Mouse (Mus musculus) gastrocnemius, postnatal 4 days (tissue): Measurements from ENCODE around the gene Farsb. TPM values are rescaled to one million over a fixed set of nuclear protein-coding genes. Genes with fewer than 3 reads are reported as not detected.
"Not testable (repeated sequence)": the region's sequence is repeated elsewhere in the genome, so short reads cannot be mapped to it uniquely, and the experiment has no call there.

ENCODE experiments used
- DNase-seq, 2 experiments: peaks; one replicate each; pipeline ENCODE4 v3.0.0; 2021 to 2022; ENCODE audit warnings: low spot score in 2 of 2, mixed read lengths in 2 of 2
- long read RNA-seq, 2 experiments: library from polyadenylated mRNA; stranded (forward); transcript quantifications; one replicate each; pipeline ENCODE4 v2.0.0; 2021
- total RNA-seq, 2 experiments: library from RNA; stranded (reverse); gene quantifications; 2 replicates each; pipeline ENCODE4 v1.2.3; 2021

The Farsb gene
- total RNA-seq: 10 to 100 TPM; 44.8 to 45.6 TPM
- long read RNA-seq, experiment 1, transcript Farsb-201 (17 exons, 1,951 nt): major isoform, 30 of 52 reads
- long read RNA-seq, experiment 1, partial matches to known transcripts: 1 of 52 reads
- long read RNA-seq, experiment 1, other reads (novel, unspliced or antisense): 20 of 52 reads
- long read RNA-seq, experiment 2, transcript Farsb-201 (17 exons, 1,951 nt): major isoform, 35 of 66 reads
- long read RNA-seq, experiment 2, partial matches to known transcripts: 5 of 66 reads
- long read RNA-seq, experiment 2, other reads (novel, unspliced or antisense): 24 of 66 reads

DNA sequence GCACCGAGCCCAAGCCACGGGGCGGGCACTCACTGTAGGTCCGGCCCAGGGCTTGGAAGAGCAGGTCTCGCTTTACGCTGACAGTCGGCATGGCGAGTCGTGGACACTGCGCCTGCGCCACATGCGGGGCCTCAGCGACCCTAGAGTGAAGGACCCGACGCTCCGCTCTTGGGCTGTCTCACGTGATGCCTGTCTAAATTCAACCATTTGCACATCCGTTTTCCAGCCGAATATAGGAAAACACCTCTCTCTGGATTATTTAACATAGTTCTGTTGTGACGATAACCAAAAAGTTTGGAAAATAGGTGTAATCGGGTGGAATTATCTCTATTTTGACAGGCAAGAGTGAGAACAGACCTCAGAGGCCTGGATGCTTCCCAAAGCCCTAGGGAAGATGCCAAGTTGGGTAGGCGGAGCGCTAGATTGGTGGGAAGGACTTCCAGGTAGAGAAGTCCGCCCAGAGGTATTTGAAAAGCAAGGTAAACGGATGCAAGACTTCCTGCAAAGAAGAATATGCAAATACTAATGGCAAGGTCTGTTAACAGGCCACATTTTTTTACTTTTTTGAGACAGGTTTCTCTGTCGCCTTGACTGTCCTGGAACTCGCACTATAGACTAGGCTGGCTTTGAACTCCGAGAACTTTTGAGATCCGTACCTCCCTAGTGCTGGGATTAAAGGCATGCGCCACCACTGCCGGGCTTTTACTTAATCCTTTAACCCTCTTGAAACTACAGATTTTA, at the start of gene Farsb:
TSS of gene Farsb (minus strand) at position 146 of the 741 bp plus-strand sequence.
- DNase-seq: peak; percentile 89 to 91

DNA sequence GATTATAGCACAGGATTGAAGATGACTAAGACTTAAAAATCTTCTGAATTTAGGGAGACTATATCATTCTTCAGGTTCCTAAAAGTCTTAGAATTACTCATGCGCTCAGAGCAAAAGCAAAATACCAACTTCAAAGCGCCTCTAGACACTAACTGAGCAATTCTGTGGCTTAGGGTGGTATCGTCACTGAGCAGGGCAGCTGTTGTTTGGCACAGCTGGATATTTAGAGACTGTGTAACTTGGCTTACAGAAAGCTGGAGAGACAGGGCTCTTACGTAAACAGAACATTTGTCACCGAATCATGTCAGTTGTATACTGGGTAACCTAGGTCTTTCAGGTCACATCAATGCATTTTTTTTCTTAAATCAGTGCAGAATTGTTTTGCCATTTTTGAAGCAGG, 49.7 kb upstream of the Farsb start:
- DNase-seq: no peak

DNA sequence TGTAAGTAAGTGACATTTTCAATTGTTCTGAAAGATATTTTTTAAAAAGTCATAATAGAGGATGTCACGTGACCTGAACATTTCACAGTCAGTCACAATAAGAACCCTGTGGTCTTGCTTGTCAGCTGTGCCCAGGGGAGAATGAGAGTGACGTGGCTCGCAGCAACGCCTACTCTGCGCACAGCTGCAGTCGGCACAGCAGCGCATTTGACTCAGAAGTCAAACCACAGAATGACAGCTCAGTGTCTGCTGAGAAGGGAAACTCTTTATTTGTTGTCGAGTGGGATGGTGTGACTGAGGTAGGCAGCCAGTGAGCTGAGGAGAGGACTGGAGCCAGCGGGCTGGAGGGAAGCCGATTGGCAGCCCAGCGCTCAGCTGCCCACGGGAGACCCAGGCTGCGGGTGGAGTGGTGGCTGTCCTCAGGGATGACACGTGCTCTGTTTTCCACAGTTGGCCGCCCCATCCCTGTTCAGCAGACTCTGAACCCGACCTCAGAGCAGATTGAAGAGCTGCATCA, 48.9 kb upstream of the Farsb start:
- peak; percentile 44 to 65 for DNase-seq

DNA sequence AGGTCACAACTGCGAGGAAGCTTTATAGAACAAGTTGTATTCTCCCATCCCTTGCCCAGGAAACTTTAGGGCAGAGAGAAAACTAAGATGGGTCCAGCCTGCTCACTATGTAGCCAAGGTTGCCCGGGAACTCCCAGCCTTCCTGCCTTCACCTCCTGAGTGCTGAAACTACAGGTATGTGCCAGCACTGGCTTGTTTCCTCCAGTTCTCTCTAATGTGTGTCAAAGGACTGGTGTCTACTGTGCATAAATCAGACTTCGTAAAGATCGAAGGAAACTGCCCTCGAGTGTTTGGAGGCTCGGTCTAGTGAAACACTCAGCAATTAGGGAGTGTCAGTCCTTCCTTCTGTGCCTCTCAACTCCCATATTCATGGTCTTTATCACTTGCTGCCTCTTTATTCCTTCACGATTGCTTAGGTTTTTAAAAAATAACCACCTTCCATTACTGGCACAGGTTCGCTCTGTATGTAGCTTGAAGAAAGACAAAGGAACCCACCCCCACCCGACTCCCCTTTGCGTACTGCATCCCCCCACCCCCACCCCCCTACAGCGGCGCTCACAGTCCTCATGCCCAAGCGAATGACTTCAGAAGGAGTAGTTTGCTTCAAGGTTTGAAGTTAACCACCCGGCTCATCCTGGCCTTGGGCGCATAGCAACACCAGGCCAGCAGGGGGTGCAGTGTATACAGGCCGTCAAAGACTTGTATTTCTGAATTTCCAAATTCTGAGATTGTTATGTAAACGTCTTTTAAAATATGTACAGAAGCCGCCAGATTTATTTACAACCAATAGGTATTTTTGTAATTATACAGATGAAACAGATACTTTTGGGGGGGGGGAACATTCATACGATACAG, 47.8 kb upstream of the Farsb start:
- DNase-seq: peak; percentile 61 to 81

DNA sequence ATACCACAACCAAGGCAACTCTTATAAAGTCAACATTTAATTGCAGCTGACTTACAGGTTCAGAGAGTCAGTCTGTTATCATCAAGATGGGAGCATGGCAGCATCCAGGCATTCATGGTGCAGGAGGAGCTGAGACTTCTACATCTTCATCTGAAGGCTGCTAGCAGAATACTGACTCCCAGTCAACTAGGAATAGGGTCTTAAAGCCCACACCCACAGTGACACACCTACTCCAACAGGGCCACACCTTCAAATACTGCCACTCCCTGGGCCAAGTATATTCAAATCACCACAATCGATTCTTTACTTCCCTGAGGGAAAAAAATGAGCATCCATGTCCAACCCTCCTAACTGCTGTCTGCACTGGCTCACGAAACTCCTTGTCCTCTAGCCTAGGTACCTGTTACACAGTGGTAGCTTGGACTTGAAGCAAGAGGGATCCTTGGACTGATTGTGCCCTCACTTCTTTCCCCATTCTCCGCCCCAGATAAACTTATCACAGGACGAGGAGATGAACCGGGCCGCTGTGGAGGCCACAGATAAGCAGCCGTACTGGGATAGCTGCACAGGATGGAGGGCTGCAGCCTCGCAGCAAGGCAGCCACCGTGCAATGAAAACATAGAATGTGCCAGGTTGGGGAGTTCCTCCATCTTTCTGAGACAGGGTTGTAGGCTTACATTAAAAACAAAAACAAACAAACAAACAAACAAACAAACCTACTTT, 45.9 kb upstream of the Farsb start:
- DNase-seq: no peak

DNA sequence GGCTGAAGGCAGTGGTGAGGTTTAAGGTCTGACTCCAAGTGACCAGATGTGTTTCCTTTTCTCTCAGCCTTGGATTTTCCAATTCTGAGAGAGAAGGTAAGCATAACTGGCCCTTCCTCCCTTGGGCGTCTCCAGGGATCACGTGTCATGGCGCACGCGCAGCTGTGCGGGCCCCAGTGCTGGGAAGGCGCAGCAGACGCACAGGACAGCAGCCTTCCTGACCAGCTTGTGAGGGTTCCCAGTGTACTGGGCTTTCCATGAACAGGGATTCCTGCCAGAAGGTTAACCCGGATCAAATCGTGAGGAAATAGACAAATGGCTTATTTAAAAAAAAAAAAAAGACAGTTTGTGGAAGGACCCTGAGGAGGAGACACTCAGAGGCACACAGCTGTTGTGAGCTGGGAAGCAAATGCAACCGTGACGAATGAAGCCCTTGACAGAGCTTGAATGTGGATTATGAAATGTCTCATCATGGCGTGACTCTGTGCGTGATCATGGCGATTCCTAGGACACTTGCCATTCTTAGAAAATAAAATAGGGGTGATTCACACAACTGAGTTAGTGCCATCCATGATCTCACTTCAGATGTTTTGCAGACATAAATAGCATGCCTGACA, 43.6 kb upstream of the Farsb start:
- DNase-seq: peak; percentile 24 to 66

DNA sequence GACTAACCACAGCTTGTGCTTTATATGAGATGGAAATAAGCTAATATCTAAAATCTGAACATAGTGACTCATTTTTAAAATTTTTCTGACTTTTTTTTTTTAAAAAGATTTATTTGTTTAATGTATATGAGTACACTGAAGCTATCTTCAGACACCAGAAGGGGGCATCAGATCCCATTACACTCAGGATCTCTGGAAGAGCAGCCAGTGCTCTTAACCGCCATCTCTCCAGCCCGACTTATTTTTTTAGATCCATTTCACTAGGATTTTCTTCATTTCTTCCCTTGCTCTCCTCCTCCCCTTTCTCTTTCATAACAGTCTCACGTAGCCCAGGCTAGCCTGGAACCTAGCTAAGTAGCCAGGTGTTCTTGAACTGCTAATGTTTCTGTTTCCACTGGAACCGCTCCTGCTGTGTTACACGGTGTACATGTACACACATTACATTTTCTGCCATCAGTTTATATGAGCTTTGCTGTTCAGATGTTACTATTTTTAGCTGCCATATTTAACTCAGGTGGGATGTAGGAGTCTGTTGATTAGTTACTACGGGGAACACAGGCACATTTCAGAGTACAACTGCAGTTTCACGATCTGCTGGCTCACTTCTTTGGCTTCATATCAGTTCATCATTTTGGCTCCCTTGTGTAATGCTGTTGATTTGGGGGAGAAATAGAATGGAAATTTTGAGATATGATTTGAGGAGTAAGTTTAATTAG, 42.0 kb upstream of the Farsb start:
- no peak for DNase-seq

DNA sequence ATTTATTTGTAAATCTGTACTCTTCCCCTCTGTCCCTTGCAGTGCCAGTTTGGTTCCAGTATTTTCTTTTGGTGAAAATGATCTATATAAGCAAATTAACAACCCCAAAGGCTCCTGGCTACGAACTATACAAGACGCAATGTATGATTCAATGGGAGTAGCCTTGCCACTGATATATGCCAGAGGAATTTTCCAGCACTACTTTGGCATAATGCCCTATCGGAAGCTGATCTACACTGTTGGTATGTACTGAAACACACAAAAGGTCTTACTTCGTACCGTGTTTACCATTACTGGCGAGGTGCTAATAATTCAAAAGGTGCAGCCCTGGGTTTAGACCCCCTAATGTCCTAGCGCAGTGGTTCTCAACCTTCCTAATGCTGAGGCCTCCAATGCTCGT, 40.3 kb upstream of the Farsb start:
- DNase-seq: no peak

DNA sequence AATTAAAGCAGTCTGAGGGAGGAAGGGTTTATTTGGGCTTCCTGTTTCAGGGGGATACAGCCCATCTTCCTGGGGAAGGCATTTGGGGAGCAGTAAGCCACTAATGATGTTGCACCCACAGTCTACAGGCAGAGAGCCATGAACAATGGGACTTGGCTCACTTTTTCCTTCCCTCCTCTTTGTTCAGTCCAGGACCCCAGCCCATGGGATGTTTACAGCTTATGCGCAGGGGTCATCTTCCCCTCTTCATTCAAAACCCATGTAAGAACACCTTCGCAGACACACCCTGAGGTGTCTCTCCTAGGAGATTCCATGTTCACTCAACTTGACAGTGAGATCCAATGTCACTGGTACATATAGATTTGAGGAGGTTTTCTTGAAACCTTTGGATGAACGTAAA, 39.7 kb upstream of the Farsb start:
- no peak for DNase-seq

DNA sequence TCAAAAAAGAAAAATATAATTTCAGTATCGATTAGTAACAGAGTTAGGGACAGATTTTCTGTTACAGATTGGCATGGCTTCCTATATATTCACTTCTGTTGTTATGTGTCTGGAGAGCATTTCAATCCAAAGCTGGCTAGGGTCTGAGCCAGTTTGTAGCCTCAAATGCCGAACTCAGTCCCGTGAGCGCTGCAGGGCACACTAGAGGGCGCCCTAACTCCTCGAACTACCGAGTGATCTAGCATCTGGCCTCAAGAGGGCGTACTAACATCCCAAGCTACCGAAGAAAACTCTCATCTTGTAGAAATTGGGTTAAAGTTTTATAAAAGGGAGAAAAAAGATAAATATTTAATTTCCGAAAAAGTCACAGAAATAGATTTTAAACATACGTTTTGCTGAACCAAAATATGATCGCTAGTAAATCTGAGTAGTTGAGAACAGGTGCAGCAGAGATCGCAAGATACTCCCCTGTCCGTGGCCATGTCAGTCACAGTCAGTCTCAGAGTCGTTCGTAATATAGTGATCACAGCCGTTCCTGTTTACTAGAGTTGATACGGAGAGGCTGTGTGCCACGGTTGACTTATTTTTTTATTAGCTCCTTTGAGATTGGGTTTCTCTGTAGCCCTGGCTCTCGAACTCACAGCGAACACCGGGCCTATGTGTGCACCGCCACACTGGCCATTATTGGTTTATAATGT, 36.6 kb upstream of the Farsb start:
- DNase-seq: peak; percentile 30 to 67

DNA sequence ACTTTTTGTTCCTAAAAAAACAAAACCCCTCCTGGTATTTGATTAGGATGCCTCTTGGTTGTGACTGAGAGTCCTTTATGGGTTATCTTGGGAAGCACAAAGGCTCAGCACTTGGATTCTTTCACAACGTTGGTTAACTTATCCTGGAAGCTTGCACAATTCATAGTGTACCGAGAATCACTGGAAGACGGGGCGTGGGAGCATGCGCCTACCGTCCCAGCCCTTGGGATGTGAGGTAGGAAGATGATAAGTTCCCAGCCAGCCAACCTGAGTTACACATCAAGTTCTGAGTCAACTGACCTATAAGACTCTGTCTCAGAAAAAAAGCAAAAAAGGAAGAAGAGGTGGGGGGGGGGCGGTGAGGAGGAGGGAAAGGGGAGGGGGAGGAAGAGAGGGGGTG, 30.2 kb upstream of the Farsb start:
- DNase-seq: no peak

DNA sequence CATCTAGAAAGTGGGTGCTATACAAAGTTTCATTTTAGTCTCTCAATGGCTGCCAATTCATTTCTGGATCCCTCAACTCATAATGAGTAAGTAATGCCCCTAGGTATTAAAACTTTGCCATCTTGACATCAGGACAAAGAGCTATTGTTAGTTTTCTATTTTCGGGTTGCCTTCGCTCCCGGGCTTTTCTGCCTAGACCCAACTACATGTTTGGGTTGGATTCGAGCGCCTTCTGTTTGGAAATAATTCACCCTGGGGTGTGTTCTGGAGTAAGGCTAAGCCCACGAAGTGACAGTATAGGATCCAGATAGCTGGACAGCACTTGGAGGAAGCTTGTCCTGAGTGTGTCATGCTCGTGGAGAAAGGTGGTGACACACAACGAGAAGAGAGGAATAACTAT, 24.1 kb upstream of the Farsb start:
- DNase-seq: no peak

DNA sequence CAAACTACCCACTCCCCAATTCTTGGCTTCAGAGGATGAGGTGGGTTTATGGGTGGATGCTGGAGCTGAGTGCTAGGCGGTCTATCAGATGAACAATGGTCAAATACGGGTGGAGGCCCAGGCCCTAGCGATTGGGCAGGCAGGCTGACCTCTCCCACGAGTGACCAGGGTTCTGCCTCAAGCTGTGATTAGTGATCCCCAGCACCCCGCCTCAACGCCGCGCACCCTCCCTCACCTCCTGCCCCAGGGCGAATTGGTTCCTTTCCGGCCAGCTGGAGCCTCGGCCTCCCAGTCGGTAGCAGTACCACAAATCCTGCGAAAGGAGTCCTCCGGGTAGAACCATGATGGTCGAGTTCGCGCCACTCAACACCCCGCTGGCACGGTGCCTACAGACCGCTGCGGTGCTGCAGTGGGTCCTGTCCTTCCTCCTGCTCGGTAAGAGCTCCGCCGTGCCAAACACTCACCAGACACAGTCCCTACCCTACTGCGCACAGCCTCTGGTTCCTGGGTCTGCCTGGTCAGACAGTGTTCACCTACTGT, 23.0 kb upstream of the Farsb start, which contains the start of gene BC035947:
TSS of gene BC035947 (minus strand) at position 538 of the 540 bp plus-strand sequence.
- DNase-seq: peak in 1 of 2 experiments; percentile 32

DNA sequence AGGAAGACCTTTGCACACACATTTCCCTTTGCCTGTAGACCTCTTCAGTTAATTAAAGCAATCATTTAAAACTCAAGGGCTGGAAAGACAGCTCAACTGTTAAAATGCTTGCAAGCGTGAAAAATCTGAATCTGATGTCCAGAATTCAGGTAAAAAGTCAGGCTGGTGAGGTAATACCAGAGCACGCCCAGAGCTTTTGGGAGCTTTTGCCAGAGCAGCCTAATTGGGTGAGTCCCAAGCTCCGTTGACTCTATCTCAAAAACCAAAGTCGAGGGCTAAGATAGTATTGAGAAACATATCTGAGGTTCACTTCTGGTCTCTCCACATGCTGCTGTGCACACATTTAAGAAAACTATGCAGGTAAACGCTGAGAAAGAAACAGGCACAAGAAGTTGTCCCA, 22.2 kb upstream of the Farsb start, which contains the start of gene Mogat1:
TSS of gene Mogat1 (plus strand) at position 130 of the 400 bp plus-strand sequence.
- no peak for DNase-seq

DNA sequence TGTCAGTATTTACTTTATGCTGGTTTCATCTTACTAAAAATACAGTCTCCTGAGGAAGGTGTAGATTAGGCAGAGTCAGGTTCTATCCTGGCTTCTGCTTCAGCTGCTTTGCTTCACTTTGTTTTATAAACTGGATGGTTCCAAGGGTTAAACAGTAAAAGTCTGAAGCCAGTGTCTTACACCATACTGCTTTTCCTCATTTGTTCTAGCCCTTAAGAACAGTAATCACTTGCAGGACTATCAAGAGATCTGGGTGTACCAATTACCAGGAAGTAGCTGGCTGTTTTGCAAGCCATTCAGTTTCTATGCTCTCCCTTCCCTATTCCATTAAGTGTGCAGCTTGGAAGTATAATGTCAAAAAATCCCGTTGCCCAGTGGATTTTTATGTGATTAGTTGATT, 18.4 kb upstream of the Farsb start:
- DNase-seq: no peak

DNA sequence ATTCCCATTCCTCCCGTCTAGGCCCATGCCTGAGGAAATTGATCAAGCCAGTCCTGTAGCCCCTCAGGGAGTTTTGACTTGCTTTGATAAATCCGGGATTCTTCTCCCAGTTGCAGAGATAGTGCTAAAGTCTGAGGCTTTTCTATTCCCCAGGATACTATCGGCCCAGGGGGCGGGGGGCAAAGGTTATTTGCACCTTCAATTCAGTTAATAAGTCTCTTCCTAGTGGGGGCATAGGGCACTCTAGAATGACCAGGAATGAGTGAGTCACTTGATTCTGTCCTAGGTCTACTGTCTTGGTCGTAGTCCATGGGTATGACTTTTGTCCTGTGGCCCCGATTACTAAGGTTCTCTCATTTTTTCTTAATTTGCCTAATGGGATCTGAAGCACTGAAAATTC, 13.8 kb upstream of the Farsb start:
- no peak for DNase-seq

DNA sequence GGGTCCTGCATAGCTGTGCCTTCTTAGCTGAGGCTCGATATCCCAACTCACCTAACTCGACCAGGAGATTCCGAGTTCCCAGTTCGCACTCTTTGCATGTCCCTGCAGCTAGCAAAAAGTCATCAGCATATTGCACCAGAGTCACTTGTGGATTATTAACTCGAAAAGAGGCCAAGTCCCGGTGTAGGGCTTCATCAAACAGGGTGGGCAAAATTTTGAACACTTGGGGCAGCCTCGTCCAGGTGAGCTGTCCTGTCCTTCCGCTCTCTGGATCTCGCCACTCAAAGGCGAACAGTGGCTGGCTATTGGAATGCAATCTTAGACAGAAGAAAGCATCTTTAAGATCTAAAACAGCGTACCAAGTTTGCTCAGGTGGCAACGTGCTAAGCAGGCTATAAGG, 13.2 kb upstream of the Farsb start:
- DNase-seq: not testable (repeated sequence)

DNA sequence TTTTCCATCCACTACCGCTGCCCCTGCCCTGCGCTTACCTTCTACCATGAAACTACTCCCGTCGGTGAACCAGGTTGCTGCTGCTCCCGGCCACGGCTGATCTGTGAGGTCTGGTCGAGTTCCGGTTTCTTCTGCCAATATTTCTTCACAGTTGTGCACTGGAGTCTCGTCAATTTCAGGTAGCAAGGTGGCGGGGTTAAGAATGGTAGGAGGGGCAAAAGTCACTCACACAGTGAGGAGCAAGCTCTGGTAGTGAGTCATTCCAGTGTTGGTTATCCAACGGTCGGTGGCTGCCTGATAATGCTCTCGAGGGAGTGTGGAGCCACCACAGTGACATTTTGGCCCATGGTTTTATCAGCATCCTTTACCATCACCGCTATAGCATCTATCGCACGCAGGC, 12.3 kb upstream of the Farsb start:
- no peak for DNase-seq

DNA sequence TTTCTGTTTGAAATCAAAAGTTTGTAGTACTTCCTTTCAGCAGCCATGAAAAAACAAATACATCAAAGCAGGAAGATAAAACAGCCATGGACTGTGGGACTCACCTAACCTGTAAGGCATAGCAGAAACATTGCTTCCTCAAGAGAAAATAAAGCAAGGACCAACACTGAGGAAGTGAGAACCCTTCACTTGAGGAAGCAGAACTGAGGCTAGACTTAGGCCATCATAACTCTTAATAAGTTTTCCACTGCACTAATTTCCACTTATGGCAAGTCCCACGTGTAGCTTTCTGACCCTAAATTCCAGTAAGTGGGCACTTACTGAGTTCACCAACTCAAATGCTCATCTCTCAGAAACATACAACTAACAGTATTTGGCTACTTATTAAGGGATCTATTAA, 1.4 kb upstream of the Farsb start:
- no peak for DNase-seq
